8 mouse cellular contexts compared by ENCODE assay signal in genomic region chr14:23046330-23046729, GRCm38 (mm10).
DNase-seq lines count a peak whose midpoint lies in the region; ATAC-seq lines count a peak whose summit lies in the region.

No protein-coding gene starts in this region.

- no peaks in the 10 kb centered on the region for H3K36me3 ChIP-seq in heart, embryonic 10.5 days
- no peaks in the 10 kb centered on the region for H3K36me3 ChIP-seq in lung, embryonic 16.5 days (ENCODE audit: control insufficient read depth, insufficient read depth, low read length)

- H3K27me3 ChIP-seq in heart, embryonic 10.5 days (ENCODE audit: insufficient read depth, poor library complexity, severe bottlenecking), result no peaks in the 10 kb centered on the region
- no peaks in the 10 kb centered on the region for H3K27me3 ChIP-seq in lung, embryonic 16.5 days (ENCODE audit: control insufficient read depth, insufficient read depth, low read depth, low read length)

- no peak overlapping the region for H3K27ac ChIP-seq in heart, embryonic 10.5 days
- no peak overlapping the region for H3K27ac ChIP-seq in lung, embryonic 16.5 days (ENCODE audit: low read length)

- intact Hi-C loops in heart, postnatal 10 days (cut with DNase I), result loop anchor here (2.0 to 10.0 kb wide), 6 partner anchors 232 to 1079 kb away; no protein-coding TSS in a partner anchor

- H3K9ac ChIP-seq in lung, embryonic 16.5 days (ENCODE audit: low read length), result no peak overlapping the region

- no peaks in the 10 kb centered on the region for H3K4me1 ChIP-seq in heart, embryonic 10.5 days
- H3K4me1 ChIP-seq in lung, embryonic 16.5 days (replicated peaks; ENCODE audit: control insufficient read depth, insufficient read depth, low read length), result no peaks in the 10 kb centered on the region

- peak; percentile 54; the same call in 1 of the 2 replicates for ATAC-seq in lung, embryonic 16.5 days (ENCODE audit: low read depth)

- peak; percentile 91 for DNase-seq in heart, adult 11 months
- DNase-seq in heart, embryonic 10.5 days (ENCODE audit: low spot score), result no peak
- peak; percentile 69 to 72 for DNase-seq in adrenal gland, adult 18-20 months (ENCODE audit: low spot score in 2 of 2)
- DNase-seq in embryo, embryonic 10.5 days (ENCODE audit: low spot score), result peak; percentile 94
- peak; percentile 77 to 85 for DNase-seq in heart, postnatal 10 days
- DNase-seq in layer of hippocampus, adult 18-20 months (ENCODE audit: low spot score in 2 of 2), result peak; percentile 38 to 86
- DNase-seq in right cerebral cortex, postnatal 4 days, result peak; percentile 83

- no peaks in the 10 kb centered on the region for H3K9me3 ChIP-seq in heart, embryonic 10.5 days
- no peaks in the 10 kb centered on the region for H3K9me3 ChIP-seq in lung, embryonic 16.5 days (ENCODE audit: control insufficient read depth, low read length)

- WGBS in heart, embryonic 10.5 days, result 26% methylated on average over 4 of the region's 4 CpGs
- 12% methylated on average over 4 of the region's 4 CpGs for WGBS in lung, embryonic 16.5 days

- no peak overlapping the region for H3K4me3 ChIP-seq in heart, embryonic 10.5 days
- H3K4me3 ChIP-seq in lung, embryonic 16.5 days (ENCODE audit: low read length), result no peak overlapping the region

- H3K4me2 ChIP-seq in lung, embryonic 16.5 days (ENCODE audit: low read depth, low read length), result no peak overlapping the region
